Mouse (Mus musculus) heart, embryonic 14.5 days (tissue): ENCODE measurements around the gene Ercc4. TPM values are rescaled to one million over a fixed set of nuclear protein-coding genes. Genes with fewer than 3 reads are reported as not detected.

Experiments
- ATAC-seq: fragments of 200-750 bp; cut with Nextera tagmentation; 2 replicates; pipeline ENCODE4 v1.8.0; 2017; ENCODE audit warnings: low read depth, moderate TSS enrichment; ENCODE audit not compliant: insufficient number of reproducible peaks, insufficient read depth, low FRiP score
- H3K27ac ChIP-seq, 2 experiments: fragments of 200-500 bp in 1 of 2; fragments of 300-500 bp in 1 of 2; sonication (generic) in 1 of 2; replicated peaks in 1 of 2; 2 replicates each; pipeline ENCODE4 v1.5.1; 2012 to 2014; ENCODE audit warnings: low read depth in 2 of 2, low read length in 2 of 2, control low read depth in 1 of 2, mild to moderate bottlenecking in 1 of 2, mixed read lengths in 1 of 2; ENCODE audit not compliant: control insufficient read depth in 1 of 2, insufficient read depth in 1 of 2
- H3K27me3 ChIP-seq: fragments of 300-500 bp; sonication (generic); 2 replicates; pipeline ENCODE4 v1.6.1; 2014; ENCODE audit warnings: mild to moderate bottlenecking, low read length, control low read depth; ENCODE audit not compliant: control insufficient read depth, insufficient read depth
- H3K36me3 ChIP-seq: fragments of 300-500 bp; sonication (generic); 2 replicates; pipeline ENCODE4 v1.6.1; 2014; ENCODE audit warnings: mild to moderate bottlenecking, control low read depth, low read length, mixed read lengths; ENCODE audit not compliant: control insufficient read depth, insufficient read depth
- H3K4me1 ChIP-seq, 2 experiments: fragments of 200-500 bp in 1 of 2; fragments of 300-500 bp in 1 of 2; sonication (generic) in 1 of 2; 2 replicates each; pipeline ENCODE4 v1.6.1; 2012 to 2014; ENCODE audit warnings: low read length in 2 of 2, control low read depth in 1 of 2, mixed read lengths in 1 of 2; ENCODE audit not compliant: control insufficient read depth in 2 of 2, insufficient read depth in 2 of 2
- H3K4me2 ChIP-seq: fragments of 300-500 bp; sonication (generic); 2 replicates; pipeline ENCODE4 v1.6.1; 2014; ENCODE audit warnings: mild to moderate bottlenecking, low read length
- H3K4me3 ChIP-seq, 2 experiments: fragments of 200-500 bp in 1 of 2; fragments of 300-500 bp in 1 of 2; sonication (generic) in 1 of 2; 2 replicates each; pipeline ENCODE4 v1.5.1; 2012 to 2014; ENCODE audit warnings: low read length in 2 of 2, mild to moderate bottlenecking in 2 of 2, control low read depth in 1 of 2, low read depth in 1 of 2, moderate library complexity in 1 of 2; ENCODE audit not compliant: control insufficient read depth in 1 of 2, insufficient read depth in 1 of 2
- H3K9ac ChIP-seq: fragments of 300-500 bp; sonication (generic); 2 replicates; pipeline ENCODE4 v1.6.1; 2014; ENCODE audit warnings: mild to moderate bottlenecking, low read length
- H3K9me3 ChIP-seq: fragments of 300-500 bp; sonication (generic); 2 replicates; pipeline ENCODE4 v1.6.1; 2016; ENCODE audit warnings: low read length, control low read depth; ENCODE audit not compliant: control insufficient read depth
- WGBS: fragments of 180-500 bp; shearing (Covaris S2); extraction: QIAGEN DNeasy Blood & Tissue Kit; methylation state at CpG from one replicate; pipeline ENCODE4 v1.1.7; 2014; 5-methylcytosine and 5-hydroxymethylcytosine counted together
- polyA plus RNA-seq: library from polyadenylated mRNA; unstranded; fragments of >200 nt; fragmentation: Nextera tagmentation; extraction: Ambion mirVana; gene quantifications from 2 replicates; pipeline ENCODE4 v1.2.1, GENCODE M21; 2014

The Ercc4 gene
- polyA plus RNA-seq, 1 experiment from 2014 or later, result 11.1 TPM

DNA sequence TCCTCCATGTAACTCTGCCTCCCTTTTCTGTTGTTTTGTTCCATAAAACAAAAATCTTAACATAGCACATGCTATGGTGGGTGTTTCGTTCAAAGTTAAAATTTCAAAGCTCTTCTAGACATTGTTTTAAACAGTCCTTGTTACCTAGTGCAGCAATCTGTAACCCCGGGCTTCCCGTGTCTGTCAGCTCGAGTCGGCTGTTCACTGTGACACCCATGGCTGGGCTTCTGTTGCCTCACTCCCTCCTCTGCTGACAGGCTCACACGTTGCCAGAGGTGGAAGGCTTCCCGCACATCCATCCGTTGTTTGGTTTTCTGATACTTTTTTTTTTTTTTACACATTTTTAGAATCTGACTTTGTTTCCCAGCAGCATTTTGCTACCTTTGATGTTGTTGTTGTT is 40.5 kb downstream of the Ercc4 start:
- 82% methylated on average over 8 of the region's 8 CpGs for WGBS
- Histone ChIP-seq H3K36me3 (peaks cover 44% of the 10 kb centered on the region), H3K4me1 (no peaks in the 10 kb centered on the region), H3K4me3 (no peak overlapping the region), H3K4me2 (no peak overlapping the region), H3K9me3 (no peaks in the 10 kb centered on the region), H3K9ac (no peak overlapping the region), H3K27ac (no peak overlapping the region), H3K27me3 (no peaks in the 10 kb centered on the region)
- ATAC-seq, result no peak

DNA sequence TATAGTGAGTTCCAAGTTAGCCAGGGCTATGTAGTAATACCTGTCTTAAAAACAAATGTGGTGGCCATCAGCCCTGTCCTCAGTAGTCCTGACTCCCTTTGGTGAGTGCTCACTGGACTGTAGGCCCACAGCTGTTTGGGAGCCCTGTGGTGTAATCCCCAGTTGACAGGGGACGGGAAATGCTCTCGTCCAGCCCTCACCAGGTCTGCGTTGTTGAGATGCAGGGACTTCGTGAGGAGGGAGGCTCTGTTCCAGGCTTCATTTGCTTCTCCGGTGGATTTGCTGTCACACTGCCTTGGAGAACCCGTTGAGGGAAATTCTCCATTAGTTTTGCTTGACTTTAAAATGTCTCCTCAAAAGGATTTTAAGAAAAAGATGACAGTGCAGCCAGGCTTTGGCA is 41.3 kb downstream of the Ercc4 start:
- no peaks in the 10 kb centered on the region for H3K4me1 ChIP-seq
- 76% methylated on average over 6 of the region's 6 CpGs for WGBS
- no peak overlapping the region for H3K4me3 ChIP-seq
- H3K9me3 ChIP-seq, result no peaks in the 10 kb centered on the region
- no peak overlapping the region for H3K4me2 ChIP-seq
- no peak overlapping the region for H3K9ac ChIP-seq
- ATAC-seq, result no peak
- H3K27ac ChIP-seq, result no peak overlapping the region
- peaks cover 41% of the 10 kb centered on the region for H3K36me3 ChIP-seq
- H3K27me3 ChIP-seq, result no peaks in the 10 kb centered on the region

DNA sequence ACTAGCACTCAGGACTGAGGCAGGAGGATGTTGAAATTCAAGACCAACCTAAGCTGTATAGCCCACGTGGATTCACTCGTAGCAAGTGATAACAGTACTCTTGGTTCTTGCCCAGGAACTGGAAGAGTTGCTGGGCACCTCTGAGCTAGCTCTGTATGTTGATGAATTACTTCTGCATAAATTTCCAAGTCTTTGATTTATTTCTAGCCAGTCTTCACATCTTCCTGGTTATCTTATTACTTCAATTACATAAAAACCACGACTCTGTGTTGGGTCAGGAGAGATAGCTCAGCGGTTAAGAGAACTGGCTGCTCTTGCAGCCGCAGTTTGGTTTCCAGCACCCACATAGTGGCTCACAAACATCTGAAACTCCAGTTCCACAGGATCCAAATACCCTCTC is 43.0 kb downstream of the Ercc4 start:
- Histone ChIP-seq H3K4me3 (no peak overlapping the region), H3K9ac (no peak overlapping the region), H3K27me3 (no peaks in the 10 kb centered on the region), H3K4me2 (no peak overlapping the region), H3K36me3 (peaks cover 26% of the 10 kb centered on the region), H3K4me1 (peaks cover 1 to 3% of the 10 kb centered on the region in 2 experiments; a peak in 3 of 4 replicates), H3K27ac (no peak overlapping the region), H3K9me3 (no peaks in the 10 kb centered on the region)
- WGBS, result 72% methylated on average over 5 of the region's 5 CpGs
- ATAC-seq, result no peak

GRCm38 (mm10) chr16:13153215-13153614 is 43.7 kb downstream of the Ercc4 start:
- Histone ChIP-seq H3K4me2 (no peak overlapping the region), H3K27me3 (no peaks in the 10 kb centered on the region), H3K36me3 (peaks cover 19% of the 10 kb centered on the region), H3K4me3 (no peak overlapping the region), H3K9me3 (no peaks in the 10 kb centered on the region), H3K27ac (no peak overlapping the region), H3K4me1 (peaks cover 2 to 7% of the 10 kb centered on the region in 2 experiments; a peak in 3 of 4 replicates), H3K9ac (no peak overlapping the region)
- no peak for ATAC-seq
- WGBS, result 89% methylated on average over 4 of the region's 4 CpGs

GRCm38 (mm10) chr16:13154352-13154751 is 44.9 kb downstream of the Ercc4 start:
- Histone ChIP-seq H3K36me3 (peaks cover 8% of the 10 kb centered on the region), H3K4me3 (no peak overlapping the region), H3K9ac (no peak overlapping the region), H3K27ac (no peak overlapping the region), H3K9me3 (no peaks in the 10 kb centered on the region), H3K4me1 (peaks cover 5 to 12% of the 10 kb centered on the region in 2 experiments; a peak in 3 of 4 replicates), H3K4me2 (no peak overlapping the region), H3K27me3 (no peaks in the 10 kb centered on the region)
- no peak for ATAC-seq

- H3K36me3 ChIP-seq, result no peaks in the 10 kb centered on the region
- H3K27me3 ChIP-seq, result no peaks in the 10 kb centered on the region
- H3K27ac ChIP-seq, result no peak overlapping the region; a peak in 1 of 4 replicates
- WGBS, result 5% methylated on average over 6 of the region's 6 CpGs
- H3K9ac ChIP-seq, result no peak overlapping the region
- no peak overlapping the region for H3K4me3 ChIP-seq
- H3K4me1 ChIP-seq, result peaks cover 6 to 18% of the 10 kb centered on the region in 2 experiments; a peak in 3 of 4 replicates
- H3K9me3 ChIP-seq, result no peaks in the 10 kb centered on the region
- no peak overlapping the region for H3K4me2 ChIP-seq
- ATAC-seq, result no peak
Observed at GRCm38 (mm10) chr16:13157314-13157713, 47.8 kb downstream of the Ercc4 start.

GRCm38 (mm10) chr16:13158153-13158670 is 48.7 kb downstream of the Ercc4 start:
- Histone ChIP-seq H3K4me3 (no peak overlapping the region), H3K9me3 (no peaks in the 10 kb centered on the region), H3K27ac (no peak overlapping the region), H3K4me1 (peaks cover 6 to 18% of the 10 kb centered on the region in 2 experiments; a peak in 3 of 4 replicates), H3K4me2 (no peak overlapping the region), H3K27me3 (no peaks in the 10 kb centered on the region), H3K9ac (no peak overlapping the region), H3K36me3 (no peaks in the 10 kb centered on the region)
- 72% methylated on average over 3 of the region's 3 CpGs for WGBS
- no peak for ATAC-seq
